Mouse (Mus musculus): ENCODE data around the gene Dnase1.

DNA sequence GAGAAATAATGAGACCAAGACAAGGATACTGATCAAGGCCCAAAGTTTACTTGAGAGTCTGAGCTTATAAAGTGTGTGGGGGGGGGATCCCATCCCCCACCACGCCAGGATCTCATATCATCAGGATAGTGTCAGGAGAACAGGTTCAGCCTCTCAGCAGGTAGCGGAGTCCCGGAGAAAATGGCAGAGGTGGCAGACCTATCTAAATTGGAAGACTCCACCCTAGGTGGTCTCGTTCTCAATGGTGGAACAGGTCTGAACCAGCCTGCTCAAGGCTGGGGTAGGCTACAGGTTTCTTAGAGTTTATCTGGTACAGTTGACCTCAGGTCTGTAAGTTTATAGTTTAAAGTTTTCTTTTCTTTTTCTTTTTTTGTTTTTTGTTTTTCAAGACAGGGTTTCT, 14.0 kb upstream of the Dnase1 start:
- TF ChIP-seq POLR2A (IDR thresholded peaks at IDR 0.05; ENCODE audit: insufficient read length, low read depth) (no peak), POLR2AphosphoS2 (IDR thresholded peaks at IDR 0.05; ENCODE audit: insufficient read length, low read depth) (no peak), USF1 (IDR thresholded peaks at IDR 0.05; ENCODE audit: low read depth) (no peak), MAX (IDR thresholded peaks at IDR 0.05; ENCODE audit: low read depth) (no peak)
